Mouse (Mus musculus) C2C12 (cell line): Measurements from ENCODE around the gene Paics. TPM values are rescaled to one million over a fixed set of nuclear protein-coding genes. Genes with fewer than 3 reads are reported as not detected.
"Not testable (repeated sequence)": the region's sequence is repeated elsewhere in the genome, so short reads cannot be mapped to it uniquely, and the experiment has no call there.

Experiments used
- H3K27me3 ChIP-seq: one replicate; pipeline ENCODE4 v1.6.1; 2011; ENCODE audit not compliant: control insufficient read depth, insufficient read depth, insufficient read length
- H3K36me3 ChIP-seq: one replicate; pipeline ENCODE4 v1.6.1; 2011; ENCODE audit not compliant: control insufficient read depth, insufficient read depth
- H3K4me3 ChIP-seq: one replicate; pipeline ENCODE4 v1.5.1; 2011; ENCODE audit warnings: mild to moderate bottlenecking, control low read depth; ENCODE audit not compliant: poor library complexity, insufficient read depth, severe bottlenecking
- H3K79me2 ChIP-seq: one replicate; pipeline ENCODE4 v1.6.1; 2011; ENCODE audit not compliant: control insufficient read depth, insufficient read depth
- H3K79me3 ChIP-seq: one replicate; pipeline ENCODE4 v1.6.1; 2011; ENCODE audit warnings: low read depth, control low read depth
- H3ac ChIP-seq: one replicate; pipeline ENCODE3; 2011; ENCODE audit warnings: low read depth; ENCODE audit not compliant: control insufficient read depth, insufficient read length
- CEBPB ChIP-seq: IDR thresholded peaks from one replicate; pipeline ENCODE4 v1.6.1; 2011; ENCODE audit warnings: low read depth, mild to moderate bottlenecking, control low read depth, moderate library complexity
- CTCF ChIP-seq: IDR thresholded peaks from one replicate; pipeline ENCODE4 v1.5.1; 2011; ENCODE audit not compliant: control insufficient read depth, insufficient read depth, insufficient read length
- FOSL1 ChIP-seq: IDR thresholded peaks from one replicate; pipeline ENCODE4 v1.8.0; 2011; ENCODE audit warnings: mild to moderate bottlenecking, low read length; ENCODE audit not compliant: poor library complexity, insufficient read depth, severe bottlenecking
- MAX ChIP-seq: IDR thresholded peaks from one replicate; pipeline ENCODE4 v1.6.1; 2011; ENCODE audit warnings: mild to moderate bottlenecking, control low read depth
- MYOD1 ChIP-seq: IDR thresholded peaks from one replicate; pipeline ENCODE4 v1.6.1; 2011; ENCODE audit warnings: low read depth; ENCODE audit not compliant: control insufficient read depth, insufficient read length
- MYOG ChIP-seq: IDR thresholded peaks from one replicate; pipeline ENCODE4 v1.6.1; 2011; ENCODE audit not compliant: control insufficient read depth, insufficient read length; ENCODE audit errors: extremely low read depth
- USF1 ChIP-seq: IDR thresholded peaks from one replicate; pipeline ENCODE4 v1.6.1; 2011; ENCODE audit warnings: low read depth, mild to moderate bottlenecking, control low read depth, moderate library complexity
- polyA plus RNA-seq: library from polyadenylated mRNA; unstranded; fragments of >200 nt; fragmentation: generic; extraction: Trizol; gene quantifications from one replicate; pipeline ENCODE4 v1.2.1, GENCODE M21; 2012; ENCODE audit warnings: missing spikeins

Gene Paics
- polyA plus RNA-seq, 1 experiment, result 115 TPM

DNA sequence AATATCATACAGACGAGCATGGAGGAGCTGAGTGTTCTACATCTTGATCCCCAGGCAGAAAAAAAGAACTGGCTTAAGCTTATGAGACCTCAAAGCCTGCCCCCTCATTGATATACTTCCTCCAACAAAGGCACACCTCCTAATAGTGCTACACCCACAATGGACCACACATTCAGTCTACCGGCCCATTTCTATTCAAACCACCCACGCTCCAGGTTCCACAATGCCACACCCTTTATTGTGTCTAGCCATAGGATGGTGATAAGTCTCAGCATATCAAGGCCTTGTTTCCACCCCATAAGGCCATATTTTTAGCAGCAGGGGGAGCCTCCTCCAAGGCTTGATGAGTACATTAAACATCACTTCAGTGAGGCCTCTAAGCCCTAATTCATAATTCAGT, 40.3 kb upstream of the Paics start:
- Histone ChIP-seq H3K36me3 (peaks cover 27% of the 10 kb centered on the region), H3K27me3 (no peaks in the 10 kb centered on the region), H3K4me3 (no peak overlapping the region), H3K79me3 (no peaks in the 10 kb centered on the region), H3ac (no peak overlapping the region), H3K79me2 (no peaks in the 10 kb centered on the region)
- TF ChIP-seq USF1, result no peak
- TF ChIP-seq FOSL1, result no peak
- TF ChIP-seq MAX, result no peak
- no peak for TF ChIP-seq CTCF
- no peak for TF ChIP-seq MYOG
- no peak for TF ChIP-seq CEBPB
- TF ChIP-seq MYOD1, result no peak

DNA sequence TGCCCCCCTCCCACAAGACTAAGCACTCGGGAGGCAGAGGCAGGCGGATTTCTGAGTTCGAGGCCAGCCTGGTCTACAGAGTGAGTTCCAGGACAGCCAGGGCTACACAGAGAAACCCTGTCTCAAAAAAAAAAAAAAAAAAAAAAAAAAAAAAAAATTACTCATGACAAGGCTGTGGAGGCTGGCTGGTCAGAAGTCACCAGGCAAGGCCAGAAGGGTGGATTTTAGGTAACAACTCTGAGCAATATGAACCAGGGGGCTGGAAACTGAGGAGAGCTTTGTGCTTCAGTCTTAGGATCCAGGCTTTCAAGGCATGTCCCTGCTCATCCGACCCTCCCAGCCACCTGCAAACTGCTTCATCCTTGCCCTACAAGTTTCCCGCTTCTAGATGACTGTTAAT, 38.6 kb upstream of the Paics start:
- not testable (repeated sequence) for H3K79me3 ChIP-seq, H3K4me3 ChIP-seq, H3ac ChIP-seq

DNA sequence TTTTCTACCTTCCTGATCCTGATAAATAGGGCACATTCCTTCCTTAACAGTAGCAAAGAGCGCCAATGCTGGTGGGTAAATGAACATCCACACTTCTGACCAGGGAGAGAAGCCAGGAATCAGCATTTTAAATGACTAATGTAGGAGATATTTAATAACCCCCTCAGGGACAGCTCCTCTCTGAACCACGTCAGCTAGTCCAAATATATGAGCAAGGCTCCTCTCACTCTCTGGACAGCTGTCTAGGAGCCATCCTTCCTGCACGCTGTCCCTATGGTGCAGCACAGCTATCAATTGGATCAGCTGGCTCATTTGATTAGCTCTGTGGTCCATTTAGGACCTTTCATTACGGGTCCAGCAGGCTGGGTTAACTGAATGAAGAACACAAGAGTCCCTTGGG, 28.3 kb upstream of the Paics start:
- H3K79me3 ChIP-seq, result peaks cover 26% of the 10 kb centered on the region
- no peak overlapping the region for H3ac ChIP-seq
- peaks cover 54% of the 10 kb centered on the region for H3K79me2 ChIP-seq
- peaks cover 74% of the 10 kb centered on the region for H3K36me3 ChIP-seq
- no peak overlapping the region for H3K4me3 ChIP-seq
- no peak for TF ChIP-seq MYOG
- no peak for TF ChIP-seq CTCF
- no peak for TF ChIP-seq MAX
- TF ChIP-seq FOSL1, result no peak
- no peak for TF ChIP-seq CEBPB
- peak; percentile 52 for TF ChIP-seq MYOD1
- no peaks in the 10 kb centered on the region for H3K27me3 ChIP-seq

More for the DNA sequence above, 38.6 kb upstream of the Paics start:
- not testable (repeated sequence) for H3K79me2 ChIP-seq, H3K27me3 ChIP-seq
- peaks cover 41% of the 10 kb centered on the region for H3K36me3 ChIP-seq

DNA sequence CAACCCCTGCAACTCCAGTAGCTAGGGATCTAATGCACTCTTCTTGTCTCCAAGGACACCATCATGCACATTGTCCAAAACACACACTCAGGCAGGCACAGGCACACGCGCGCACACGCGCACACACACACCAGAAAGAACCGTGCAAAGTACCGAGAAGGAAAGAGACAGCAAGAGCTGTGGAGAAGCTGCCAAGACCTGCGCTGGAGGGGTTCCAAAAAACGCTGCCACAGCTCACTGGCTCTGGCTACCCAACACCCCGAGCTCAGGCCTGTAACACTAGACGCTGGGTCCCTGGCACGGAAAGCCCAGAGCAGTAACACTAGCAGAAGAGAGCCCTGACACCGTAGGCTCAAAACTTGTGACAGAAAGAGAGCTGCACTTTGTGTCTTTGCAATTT, 27.7 kb upstream of the Paics start:
- no peak for TF ChIP-seq USF1
- TF ChIP-seq CTCF, result no peak
- no peak for TF ChIP-seq MAX
- TF ChIP-seq MYOD1, result no peak
- no peak for TF ChIP-seq FOSL1
- TF ChIP-seq MYOG, result no peak
- H3ac ChIP-seq, result no peak overlapping the region
- peaks cover 32% of the 10 kb centered on the region for H3K79me3 ChIP-seq
- peaks cover 69% of the 10 kb centered on the region for H3K36me3 ChIP-seq
- no peaks in the 10 kb centered on the region for H3K27me3 ChIP-seq
- H3K4me3 ChIP-seq, result no peak overlapping the region
- peaks cover 60% of the 10 kb centered on the region for H3K79me2 ChIP-seq

DNA sequence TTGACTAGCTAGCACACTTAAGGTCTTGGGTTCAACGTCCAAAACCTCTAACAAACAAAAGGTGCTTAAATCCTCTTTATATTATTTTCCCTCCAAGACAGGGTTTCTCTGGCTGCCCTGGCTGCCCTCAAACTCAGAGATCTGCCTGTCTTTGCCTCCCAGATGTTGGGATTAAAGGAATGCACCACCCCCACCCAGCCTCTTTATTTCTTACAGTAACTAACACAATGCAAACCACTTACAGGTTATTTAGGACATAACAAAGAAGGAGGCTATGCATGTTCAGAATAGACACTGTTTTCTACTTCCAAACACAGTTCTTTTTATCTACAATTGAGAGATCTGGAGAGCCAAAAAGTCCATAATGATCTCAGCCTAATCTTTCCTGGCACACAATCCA, 26.8 kb upstream of the Paics start:
- Histone ChIP-seq H3K79me2 (peaks cover 69% of the 10 kb centered on the region), H3K36me3 (peaks cover 69% of the 10 kb centered on the region)

DNA sequence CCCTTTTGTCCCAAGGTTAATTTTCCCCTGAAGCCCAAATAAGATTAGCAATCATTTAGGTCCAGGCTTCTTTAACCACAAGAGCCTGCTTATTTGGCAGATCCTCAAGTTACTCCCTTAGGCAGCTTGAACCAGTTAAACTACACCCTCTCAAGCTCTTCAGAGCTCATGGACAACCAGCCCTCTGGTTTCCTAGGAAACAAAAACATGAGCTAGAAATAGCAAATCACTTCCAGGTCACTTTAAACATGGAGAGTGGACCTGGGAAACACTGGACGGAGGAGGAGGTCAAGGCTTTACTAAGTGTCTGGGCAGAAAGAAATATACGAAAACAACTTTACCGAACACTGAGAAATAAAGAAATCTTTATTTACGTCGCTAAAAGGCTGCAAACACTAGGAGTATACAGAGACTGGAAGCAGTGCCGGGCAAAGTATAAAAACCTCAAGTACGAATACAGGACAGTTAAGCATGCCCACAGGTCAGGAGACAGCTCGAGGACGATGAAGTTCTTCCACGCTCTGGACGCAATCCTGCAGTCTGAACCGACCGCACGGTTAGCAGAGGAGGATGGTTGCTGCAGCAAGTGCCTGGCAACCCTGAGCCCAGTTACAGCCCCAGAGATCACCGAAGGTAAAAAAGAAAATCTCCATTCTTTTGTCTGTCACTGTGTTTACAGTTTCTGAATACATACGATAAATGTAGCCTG, 22.8 kb upstream of the Paics start:
- H3ac ChIP-seq, result no peak overlapping the region
- peaks cover 38% of the 10 kb centered on the region for H3K79me3 ChIP-seq
- H3K79me2 ChIP-seq, result peaks cover 65% of the 10 kb centered on the region
- H3K36me3 ChIP-seq, result peaks cover 29% of the 10 kb centered on the region
- no peaks in the 10 kb centered on the region for H3K27me3 ChIP-seq
- H3K4me3 ChIP-seq, result no peak overlapping the region
- TF ChIP-seq USF1 (no peak), MYOG (no peak), CEBPB (no peak), MYOD1 (no peak)

More for the DNA sequence above, 26.8 kb upstream of the Paics start:
- no peaks in the 10 kb centered on the region for H3K27me3 ChIP-seq
- peaks cover 39% of the 10 kb centered on the region for H3K79me3 ChIP-seq
- no peak overlapping the region for H3ac ChIP-seq
- no peak overlapping the region for H3K4me3 ChIP-seq
- TF ChIP-seq MYOG, result no peak
- no peak for TF ChIP-seq USF1
- TF ChIP-seq FOSL1, result no peak
- no peak for TF ChIP-seq MAX
- TF ChIP-seq MYOD1, result no peak
- no peak for TF ChIP-seq CTCF
